Mouse (Mus musculus): ENCODE data around the gene Bpifb9a. TPM values are rescaled to one million over a fixed set of nuclear protein-coding genes. Genes with fewer than 3 reads are reported as not detected.
"Not testable (repeated sequence)": the region's sequence is repeated elsewhere in the genome, so short reads cannot be mapped to it uniquely, and the experiment has no call there.

Bpifb9a gene
- total RNA-seq, 2 experiments from 2014 or later = not detected

GRCm38 (mm10) chr2:154301763-154302162, 44.1 kb downstream of the Bpifb9a start:
- ATAC-seq (replicated peaks; ENCODE audit: low FRiP score, poor library complexity, severe bottlenecking) = no peak

GRCm38 (mm10) chr2:154304604-154305003, 47.0 kb downstream of the Bpifb9a start:
- ATAC-seq (replicated peaks; ENCODE audit: low FRiP score, poor library complexity, severe bottlenecking) = not testable (repeated sequence)

- not testable (repeated sequence) for ATAC-seq (replicated peaks; ENCODE audit: low FRiP score, poor library complexity, severe bottlenecking)
These were observed 49.3 kb downstream of the Bpifb9a start, which contains the start of gene Bpifb9b for GRCm38 (mm10) chr2:154306927-154307326. Gene Bpifb9b, plus strand, starts transcription at chr2:154307227.

GRCm38 (mm10) chr2:154313771-154314170, 56.1 kb downstream of the Bpifb9a start:
- not testable (repeated sequence) for ATAC-seq (replicated peaks; ENCODE audit: low FRiP score, poor library complexity, severe bottlenecking)

Other genes starting within 250 kb of the Bpifb9a start
- not detected in 2 replicates for gene Bpifa2, start 249.6 kb upstream of the Bpifb9a start, total RNA-seq (2015; ENCODE audit: low replicate concordance)
- gene Bpifa2, start 249.6 kb upstream of the Bpifb9a start, total RNA-seq (2017; ENCODE audit: low replicate concordance) = not detected in 2 replicates
- gene Bpifa3, start 127.5 kb upstream of the Bpifb9a start, total RNA-seq (2015; ENCODE audit: low replicate concordance) = not detected in 2 replicates
- gene Bpifa3, start 127.5 kb upstream of the Bpifb9a start, total RNA-seq (2017; ENCODE audit: low replicate concordance) = not detected in 2 replicates
- not detected in 2 replicates for gene Bpifa1, start 115.0 kb upstream of the Bpifb9a start, total RNA-seq (2015; ENCODE audit: low replicate concordance)
- gene Bpifa1, start 115.0 kb upstream of the Bpifb9a start, total RNA-seq (2017; ENCODE audit: low replicate concordance) = not detected in 2 replicates
- not detected in 2 replicates for gene Bpifa5, start 95.2 kb upstream of the Bpifb9a start, total RNA-seq (2015; ENCODE audit: low replicate concordance)
- gene Bpifa5, start 95.2 kb upstream of the Bpifb9a start, total RNA-seq (2017; ENCODE audit: low replicate concordance) = not detected in 2 replicates
- not detected in 2 replicates for gene Bpifb1, start 67.0 kb upstream of the Bpifb9a start, total RNA-seq (2015; ENCODE audit: low replicate concordance)
- not detected in 2 replicates for gene Bpifb1, start 67.0 kb upstream of the Bpifb9a start, total RNA-seq (2017; ENCODE audit: low replicate concordance)
- not detected in 2 replicates for gene Bpifb5, start 34.1 kb upstream of the Bpifb9a start, total RNA-seq (2015; ENCODE audit: low replicate concordance)
- not detected in 2 replicates for gene Bpifb5, start 34.1 kb upstream of the Bpifb9a start, total RNA-seq (2017; ENCODE audit: low replicate concordance)
- gene Bpifb9b, start 49.4 kb downstream of the Bpifb9a start, total RNA-seq (2015; ENCODE audit: low replicate concordance) = not detected in 2 replicates
- gene Bpifb9b, start 49.4 kb downstream of the Bpifb9a start, total RNA-seq (2017; ENCODE audit: low replicate concordance) = not detected in 2 replicates
- 5.9 and 13.1 TPM in 2 replicates for gene Cdk5rap1, start 115.2 kb downstream of the Bpifb9a start, total RNA-seq (2015; ENCODE audit: low replicate concordance)
- gene Cdk5rap1, start 115.2 kb downstream of the Bpifb9a start, total RNA-seq (2017; ENCODE audit: low replicate concordance) = 12.7 and 21.5 TPM in 2 replicates
- not detected in 2 replicates for gene Snta1, start 150.2 kb downstream of the Bpifb9a start, total RNA-seq (2015; ENCODE audit: low replicate concordance)
- gene Snta1, start 150.2 kb downstream of the Bpifb9a start, total RNA-seq (2017; ENCODE audit: low replicate concordance) = 0.17 and 0.56 TPM in 2 replicates
- gene Cbfa2t2, start 178.6 kb downstream of the Bpifb9a start, total RNA-seq (2015; ENCODE audit: low replicate concordance) = 5.6 and 8.5 TPM in 2 replicates
- gene Cbfa2t2, start 178.6 kb downstream of the Bpifb9a start, total RNA-seq (2017; ENCODE audit: low replicate concordance) = 2.9 and 9.5 TPM in 2 replicates